Mouse (Mus musculus) heart, embryonic 15.5 days (tissue): ENCODE measurements at regions not wholly inside any gene's neighbourhood (a gene's known extent, or its start where the extent isn't known, plus 50 kb on each side); places are given as distances from the start of the nearest gene placed in this dataset.

Experiments used
- ATAC-seq: fragments of 200-750 bp; cut with Nextera tagmentation; replicated peaks from 2 replicates; pipeline ENCODE4 v1.8.0; 2017; ENCODE audit warnings: low read depth, moderate TSS enrichment; ENCODE audit not compliant: insufficient number of reproducible peaks, insufficient read depth, low FRiP score
- H3K27ac ChIP-seq: fragments of 300-500 bp; sonication (generic); 2 replicates; pipeline ENCODE4 v1.5.1; 2015; ENCODE audit warnings: mild to moderate bottlenecking, inconsistent platforms
- H3K27me3 ChIP-seq: fragments of 300-500 bp; sonication (generic); 2 replicates; pipeline ENCODE4 v1.6.1; 2015; ENCODE audit warnings: inconsistent platforms
- H3K36me3 ChIP-seq: fragments of 300-500 bp; sonication (generic); 2 replicates; pipeline ENCODE4 v1.6.1; 2015; ENCODE audit warnings: mild to moderate bottlenecking, inconsistent platforms
- H3K4me1 ChIP-seq: fragments of 300-500 bp; sonication (generic); replicated peaks from 2 replicates; pipeline ENCODE4 v1.6.1; 2015; ENCODE audit warnings: inconsistent platforms
- H3K4me2 ChIP-seq: fragments of 300-500 bp; sonication (generic); 2 replicates; pipeline ENCODE4 v1.6.1; 2015; ENCODE audit warnings: inconsistent platforms, mild to moderate bottlenecking, moderate library complexity
- H3K4me3 ChIP-seq: fragments of 300-500 bp; sonication (generic); 2 replicates; pipeline ENCODE4 v1.5.1; 2015; ENCODE audit warnings: mild to moderate bottlenecking, inconsistent platforms
- H3K9ac ChIP-seq: fragments of 300-500 bp; sonication (generic); 2 replicates; pipeline ENCODE4 v1.6.1; 2015; ENCODE audit warnings: mild to moderate bottlenecking, inconsistent platforms
- H3K9me3 ChIP-seq: fragments of 300-500 bp; sonication (generic); replicated peaks from 2 replicates; pipeline ENCODE4 v1.6.1; 2016; ENCODE audit warnings: inconsistent platforms
- WGBS: fragments of 180-500 bp; shearing (Covaris S2); methylation state at CpG from one replicate; pipeline ENCODE4 v1.1.7; 2015; ENCODE audit warnings: mixed read lengths; 5-methylcytosine and 5-hydroxymethylcytosine counted together

GRCm38 (mm10) chr13:51017727-51018321, 82.9 kb upstream of the Spin1 start:
- no peaks in the 10 kb centered on the region for H3K27me3 ChIP-seq
- no peak overlapping the region for H3K9ac ChIP-seq
- peak overlapping the region; percentile 55 for H3K27ac ChIP-seq
- peaks cover 22% of the 10 kb centered on the region for H3K4me1 ChIP-seq
- no peak overlapping the region for H3K4me3 ChIP-seq
- H3K4me2 ChIP-seq = peak overlapping the region; percentile 18; the same call in 1 of the 2 replicates
- WGBS = 21% methylated on average over 10 of the region's 10 CpGs
- ATAC-seq = peak; percentile 66; the same call in 1 of the 2 replicates
- H3K36me3 ChIP-seq = no peaks in the 10 kb centered on the region
- H3K9me3 ChIP-seq = no peaks in the 10 kb centered on the region

GRCm38 (mm10) chr13:51018366-51018765, 82.3 kb upstream of the Spin1 start:
- no peak overlapping the region for H3K4me3 ChIP-seq
- H3K9me3 ChIP-seq = no peaks in the 10 kb centered on the region
- peak overlapping the region; percentile 55; the same call in 1 of the 2 replicates for H3K27ac ChIP-seq
- ATAC-seq = no peak
- WGBS = 52% methylated on average over 10 of the region's 10 CpGs
- H3K9ac ChIP-seq = no peak overlapping the region
- H3K36me3 ChIP-seq = no peaks in the 10 kb centered on the region
- H3K4me2 ChIP-seq = no peak overlapping the region
- no peaks in the 10 kb centered on the region for H3K27me3 ChIP-seq
- H3K4me1 ChIP-seq = peaks cover 24% of the 10 kb centered on the region

DNA sequence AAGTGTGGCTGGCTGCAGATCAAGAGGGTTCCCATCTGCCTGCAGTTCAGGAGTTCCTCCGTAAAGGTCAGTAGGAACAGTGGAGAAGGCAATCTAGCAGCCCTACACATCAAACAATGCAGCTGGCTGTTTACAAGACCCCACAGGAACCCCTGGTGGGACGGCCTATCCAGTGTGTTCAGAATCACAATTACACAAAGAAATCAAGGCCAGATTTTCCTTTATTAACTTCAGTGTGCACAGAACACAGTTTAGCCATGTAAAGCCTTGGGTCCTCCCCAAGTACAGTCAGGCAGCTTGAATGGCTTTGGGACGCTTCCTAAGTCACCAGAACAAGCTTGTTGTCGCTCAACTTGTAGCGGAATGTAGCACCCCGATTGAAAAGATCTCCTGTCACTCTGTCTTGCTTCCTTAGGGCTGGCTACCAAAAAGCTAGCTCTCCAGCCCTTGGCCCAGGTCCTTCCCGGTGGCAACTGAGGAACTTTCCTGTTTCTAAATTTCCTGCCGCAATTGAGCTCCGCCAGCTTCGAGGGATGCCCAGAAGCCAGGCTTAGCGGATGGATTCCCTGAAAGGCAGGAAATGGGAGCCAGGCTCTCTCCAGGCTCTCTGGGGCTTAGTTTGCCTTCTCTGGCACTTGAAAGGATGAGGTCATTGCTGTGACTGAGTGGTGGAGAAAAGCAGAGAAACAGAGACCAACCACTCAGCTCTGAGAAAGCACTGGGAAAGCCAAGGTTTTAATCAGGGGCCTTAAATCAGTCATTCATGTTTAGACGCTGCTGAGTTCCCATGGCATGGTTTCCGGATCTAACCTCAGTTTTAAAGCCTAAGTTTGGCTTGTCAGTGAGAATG, 78.1 kb upstream of the Spin1 start:
- no peak overlapping the region for H3K4me2 ChIP-seq
- no peaks in the 10 kb centered on the region for H3K27me3 ChIP-seq
- 43% methylated on average over 13 of the region's 13 CpGs for WGBS
- H3K9me3 ChIP-seq = no peaks in the 10 kb centered on the region
- H3K4me1 ChIP-seq = peaks cover 24% of the 10 kb centered on the region
- no peaks in the 10 kb centered on the region for H3K36me3 ChIP-seq
- H3K4me3 ChIP-seq = no peak overlapping the region
- peak overlapping the region; percentile 66 for H3K27ac ChIP-seq
- peak; percentile 72 for ATAC-seq
- H3K9ac ChIP-seq = no peak overlapping the region

DNA sequence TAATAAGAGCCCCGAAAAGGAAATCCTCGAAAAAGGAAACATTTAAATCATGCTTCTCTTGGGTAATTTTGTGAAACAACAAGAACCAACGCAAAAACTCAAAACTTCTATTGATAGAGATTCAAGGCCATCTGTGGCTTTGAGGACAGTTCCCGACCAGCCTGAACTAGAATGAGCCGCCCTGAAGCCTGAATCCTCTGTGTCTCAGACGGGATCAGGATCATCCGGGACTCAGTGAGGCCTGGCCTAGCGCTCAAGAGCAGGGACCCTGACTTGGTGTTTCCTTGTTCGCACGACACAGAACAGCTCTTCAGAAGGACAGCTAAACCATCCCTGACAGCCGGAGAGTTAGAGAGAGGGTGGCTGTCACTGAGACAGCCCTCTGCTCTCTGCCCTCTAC, 77.4 kb upstream of the Spin1 start:
- H3K27me3 ChIP-seq = no peaks in the 10 kb centered on the region
- H3K27ac ChIP-seq = peak overlapping the region; percentile 66
- no peak overlapping the region for H3K4me3 ChIP-seq
- H3K4me2 ChIP-seq = no peak overlapping the region
- H3K9me3 ChIP-seq = no peaks in the 10 kb centered on the region
- H3K36me3 ChIP-seq = no peaks in the 10 kb centered on the region
- no peak overlapping the region for H3K9ac ChIP-seq
- peaks cover 17% of the 10 kb centered on the region for H3K4me1 ChIP-seq
- ATAC-seq = no peak
- 78% methylated on average over 11 of the region's 11 CpGs for WGBS

DNA sequence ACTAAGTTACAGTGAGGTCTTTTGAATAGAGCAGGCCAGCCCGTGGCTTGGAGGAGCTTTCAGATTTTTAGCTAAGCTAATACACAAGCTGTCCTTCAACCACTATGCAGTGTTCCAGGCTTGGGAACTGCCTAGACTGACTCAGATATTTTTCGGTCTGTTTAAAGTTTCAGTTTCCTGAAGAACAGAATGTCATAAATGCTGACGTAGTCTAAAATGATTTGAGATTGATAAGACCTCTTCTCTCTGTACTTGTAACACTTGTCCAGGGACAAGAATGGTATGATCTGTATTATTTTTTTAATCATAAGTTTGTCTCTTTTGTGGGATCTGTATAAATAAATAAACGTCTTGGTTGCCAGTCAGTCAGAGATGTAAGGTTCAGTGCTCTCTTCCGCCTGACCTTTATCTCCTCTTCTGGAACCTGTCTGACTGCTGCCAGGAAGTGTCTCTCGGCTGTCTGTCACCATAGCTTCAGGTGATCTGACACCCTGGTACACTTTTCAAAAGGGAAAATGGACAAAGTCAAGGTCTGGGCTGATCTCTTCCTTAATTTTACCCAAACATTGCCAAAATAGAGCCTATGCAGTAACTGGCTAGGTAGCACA, 74.3 kb upstream of the Spin1 start:
- no peak for ATAC-seq
- Histone ChIP-seq H3K9me3 (0 out of 2 replicates have a peak, but pooled peaks cover 3% of the 10 kb centered on the region), H3K27ac (no peak overlapping the region), H3K27me3 (no peaks in the 10 kb centered on the region), H3K4me1 (peaks cover 14% of the 10 kb centered on the region; the same call in 1 of the 2 replicates), H3K4me3 (no peak overlapping the region), H3K4me2 (no peak overlapping the region), H3K9ac (no peak overlapping the region), H3K36me3 (no peaks in the 10 kb centered on the region)
- WGBS = 52% methylated on average over 6 of the region's 6 CpGs

DNA sequence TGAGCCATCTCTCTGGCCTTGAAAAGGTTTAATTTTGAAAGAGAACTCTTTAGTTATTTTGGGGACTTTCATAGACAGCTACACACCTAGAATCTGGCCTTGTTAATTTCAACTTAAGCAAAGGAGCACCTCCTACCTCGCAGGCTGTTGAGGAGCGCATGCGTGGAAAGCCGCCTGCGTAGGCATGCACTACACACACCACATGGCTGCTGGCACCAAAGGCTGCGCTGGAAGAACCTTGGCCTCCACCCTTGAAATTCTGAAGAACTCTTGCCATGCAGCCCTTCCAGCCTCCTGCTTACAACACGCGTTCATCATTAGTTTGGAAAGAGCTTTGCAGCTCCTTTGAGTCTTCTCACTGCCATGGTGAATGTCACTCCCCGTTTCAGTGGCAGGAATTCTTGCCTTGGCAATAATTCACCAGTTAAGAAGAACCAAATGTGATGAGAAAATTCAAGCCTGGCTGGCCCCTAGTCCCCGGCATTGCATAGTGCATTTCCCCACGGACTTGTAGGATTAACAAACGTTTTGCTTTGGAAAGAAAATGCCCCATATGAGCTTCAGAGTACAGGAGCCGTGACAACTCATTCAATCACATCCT, 62.7 kb upstream of the Spin1 start:
- no peaks in the 10 kb centered on the region for H3K9me3 ChIP-seq
- no peak for ATAC-seq
- no peaks in the 10 kb centered on the region for H3K4me1 ChIP-seq
- 83% methylated on average over 13 of the region's 13 CpGs for WGBS
- no peak overlapping the region for H3K4me3 ChIP-seq
- no peaks in the 10 kb centered on the region for H3K36me3 ChIP-seq
- no peaks in the 10 kb centered on the region for H3K27me3 ChIP-seq
- no peak overlapping the region for H3K27ac ChIP-seq
- no peak overlapping the region for H3K9ac ChIP-seq
- no peak overlapping the region for H3K4me2 ChIP-seq

DNA sequence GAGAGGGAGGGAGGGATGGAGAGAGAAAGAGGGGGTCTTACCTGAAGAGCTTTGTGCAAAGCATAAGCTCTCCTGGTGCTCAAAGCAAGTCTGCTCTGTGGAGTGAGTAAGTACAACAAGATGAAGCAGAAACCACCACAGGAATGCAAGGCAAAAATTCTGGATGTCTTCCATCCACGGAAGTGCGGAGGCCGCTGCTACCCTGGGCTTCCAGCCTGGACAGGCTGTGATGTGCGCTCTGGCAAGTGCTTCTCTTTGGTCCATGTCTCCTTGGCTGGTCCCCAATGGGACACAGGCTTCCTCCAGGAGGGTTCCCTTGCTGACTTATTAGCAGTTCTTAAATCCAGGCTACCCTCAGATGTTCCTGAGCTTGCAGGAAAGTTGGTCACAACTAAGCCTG, 61.7 kb upstream of the Spin1 start:
- no peaks in the 10 kb centered on the region for H3K4me1 ChIP-seq
- H3K9ac ChIP-seq = no peak overlapping the region
- no peak overlapping the region for H3K27ac ChIP-seq
- no peak overlapping the region for H3K4me3 ChIP-seq
- no peak overlapping the region for H3K4me2 ChIP-seq
- H3K36me3 ChIP-seq = no peaks in the 10 kb centered on the region
- H3K9me3 ChIP-seq = peaks cover 5% of the 10 kb centered on the region
- 74% methylated on average over 4 of the region's 4 CpGs for WGBS
- no peaks in the 10 kb centered on the region for H3K27me3 ChIP-seq
- ATAC-seq = no peak

DNA sequence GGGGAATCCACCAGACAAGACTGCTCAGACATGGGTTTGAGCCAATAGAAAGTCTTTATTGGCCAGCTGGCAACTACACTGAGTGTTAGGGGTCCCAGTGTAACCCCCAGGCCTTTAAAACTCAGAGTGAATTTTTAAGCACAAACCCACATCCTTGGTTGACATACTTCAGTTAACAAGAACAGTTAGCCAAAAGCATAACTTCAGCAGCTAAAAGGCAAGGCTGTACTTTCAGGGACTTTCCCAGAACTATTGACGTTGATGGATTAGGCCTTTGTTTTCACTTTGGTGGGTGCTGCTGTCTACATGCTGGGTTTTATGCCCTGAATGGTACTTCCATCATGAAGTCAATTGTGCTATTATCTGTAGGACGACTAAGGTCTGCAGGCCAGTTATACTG, 59.6 kb upstream of the Spin1 start:
- H3K4me3 ChIP-seq = no peak overlapping the region
- H3K9me3 ChIP-seq = peaks cover 5% of the 10 kb centered on the region
- no peak overlapping the region for H3K4me2 ChIP-seq
- H3K27me3 ChIP-seq = no peaks in the 10 kb centered on the region
- H3K27ac ChIP-seq = no peak overlapping the region
- no peak for ATAC-seq
- no peaks in the 10 kb centered on the region for H3K36me3 ChIP-seq
- no peaks in the 10 kb centered on the region for H3K4me1 ChIP-seq
- WGBS = 55% methylated on average over 2 of the region's 2 CpGs
- no peak overlapping the region for H3K9ac ChIP-seq

- 80% methylated on average over 9 of the region's 9 CpGs for WGBS
- H3K4me2 ChIP-seq = no peak overlapping the region
- no peaks in the 10 kb centered on the region for H3K4me1 ChIP-seq
- no peaks in the 10 kb centered on the region for H3K36me3 ChIP-seq
- H3K9me3 ChIP-seq = peaks cover 5% of the 10 kb centered on the region
- H3K4me3 ChIP-seq = no peak overlapping the region
- ATAC-seq = no peak
- H3K9ac ChIP-seq = no peak overlapping the region
- H3K27me3 ChIP-seq = no peaks in the 10 kb centered on the region
- no peak overlapping the region for H3K27ac ChIP-seq
Measured at GRCm38 (mm10) chr13:51042881-51043402, 57.7 kb upstream of the Spin1 start.
